Mouse (Mus musculus): ENCODE results near the gene Cracr2b.

DNA sequence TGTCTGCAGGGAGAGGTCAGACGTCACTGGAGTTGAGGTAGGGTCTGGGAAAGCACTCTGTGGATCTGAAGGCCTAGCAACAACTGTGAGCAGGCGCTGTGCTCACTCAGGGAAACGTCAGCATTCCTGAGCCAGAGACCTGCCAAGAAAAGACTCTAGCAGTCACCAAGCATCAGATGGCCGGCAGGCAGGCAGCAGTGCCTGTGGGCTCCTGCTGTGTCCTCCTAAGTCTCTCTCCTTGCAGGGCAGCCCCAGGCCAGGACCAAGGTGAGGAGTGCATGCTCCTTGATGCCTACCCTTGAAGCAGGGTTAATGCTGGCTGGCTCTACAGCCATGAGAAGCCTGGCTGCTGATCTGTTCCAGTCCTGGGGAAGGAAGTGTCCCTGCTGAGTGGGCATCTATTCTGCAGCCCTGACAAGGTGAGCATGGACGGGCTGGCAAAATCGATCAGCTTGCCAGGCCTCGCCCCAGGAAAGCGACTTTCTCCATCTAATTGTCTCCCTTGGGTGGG, 49.8 kb downstream of the Cracr2b start:
- TF ChIP-seq CTCF (IDR thresholded peaks at IDR 0.05 in 2 of 3, conservative IDR thresholded peaks at IDR 0.05 in 1 of 3; ENCODE audit: control insufficient read depth in 1 of 3, insufficient read depth in 1 of 3, low read depth in 2 of 3, low read length in 3 of 3, poor library complexity in 1 of 3, severe bottlenecking in 1 of 3) (no peak), BHLHE40 (IDR thresholded peaks at IDR 0.05; ENCODE audit: borderline replicate concordance, low read depth, low read length) (no peak), POLR2A (IDR thresholded peaks at IDR 0.05; ENCODE audit: control insufficient read depth in 1 of 2, insufficient read depth in 1 of 2, low read depth in 1 of 2, low read length in 2 of 2, poor library complexity in 1 of 2) (no peak), CHD1 (IDR thresholded peaks at IDR 0.05; ENCODE audit: low read depth, low read length) (no peak), EP300 (IDR thresholded peaks at IDR 0.05; ENCODE audit: low read depth in 1 of 2, low read length in 2 of 2) (no peak), MAX (IDR thresholded peaks at IDR 0.05; ENCODE audit: low read length) (no peak)
